Mouse (Mus musculus) midbrain, postnatal 0 days (tissue): Measurements from ENCODE around the gene Tm7sf3. TPM values are rescaled to one million over a fixed set of nuclear protein-coding genes. Genes with fewer than 3 reads are reported as not detected.

ENCODE experiments used
- ATAC-seq: fragments of 200-750 bp; cut with Nextera tagmentation; 2 replicates; pipeline ENCODE4 v1.8.0; 2017; ENCODE audit warnings: moderate number of reproducible peaks, mild to moderate bottlenecking, moderate TSS enrichment, moderate library complexity; ENCODE audit not compliant: low FRiP score
- DNase-seq: peaks from one replicate; pipeline ENCODE4 v3.0.0-alpha.2; 2015; ENCODE audit warnings: low spot score
- H3K27ac ChIP-seq: fragments of 300-500 bp; sonication (generic); 2 replicates; pipeline ENCODE4 v1.5.1; 2014; ENCODE audit warnings: low read depth, mild to moderate bottlenecking, low read length, mixed read lengths
- H3K27me3 ChIP-seq: fragments of 300-500 bp; sonication (generic); 2 replicates; pipeline ENCODE4 v1.6.1; 2014; ENCODE audit warnings: low read length, control low read depth, mixed read lengths; ENCODE audit not compliant: insufficient read depth
- H3K36me3 ChIP-seq: fragments of 300-500 bp; sonication (generic); 2 replicates; pipeline ENCODE4 v1.6.1; 2014; ENCODE audit warnings: low read length, control low read depth, mixed read lengths; ENCODE audit not compliant: insufficient read depth
- H3K4me1 ChIP-seq: fragments of 300-500 bp; sonication (generic); 2 replicates; pipeline ENCODE4 v1.6.1; 2014; ENCODE audit warnings: mild to moderate bottlenecking, control low read depth, antibody characterized with exemption, low read length, mixed read lengths; ENCODE audit not compliant: insufficient read depth
- H3K4me2 ChIP-seq: fragments of 300-500 bp; sonication (generic); 2 replicates; pipeline ENCODE4 v1.6.1; 2014; ENCODE audit warnings: low read depth, mild to moderate bottlenecking, low read length, mixed read lengths; ENCODE audit not compliant: poor library complexity, severe bottlenecking
- H3K4me3 ChIP-seq: fragments of 300-500 bp; sonication (generic); 2 replicates; pipeline ENCODE4 v1.5.1; 2014; ENCODE audit warnings: low read depth, mild to moderate bottlenecking, low read length, moderate library complexity
- H3K9ac ChIP-seq: fragments of 300-500 bp; sonication (generic); replicated peaks from 2 replicates; pipeline ENCODE4 v1.6.1; 2014; ENCODE audit warnings: mild to moderate bottlenecking, low read length, moderate library complexity, mixed read lengths; ENCODE audit not compliant: poor library complexity, severe bottlenecking
- H3K9me3 ChIP-seq: fragments of 300-500 bp; sonication (generic); 2 replicates; pipeline ENCODE4 v1.6.1; 2016; ENCODE audit warnings: low read length, control low read depth
- CTCF ChIP-seq: IDR thresholded peaks from 2 replicates; pipeline ENCODE4 v1.5.1; 2016; ENCODE audit warnings: antibody characterized with exemption, mild to moderate bottlenecking
- WGBS: fragments of 180-500 bp; shearing (Covaris S2); extraction: QIAGEN DNeasy Blood & Tissue Kit; methylation state at CpG from one replicate; pipeline ENCODE4 v1.1.7; 2014; 5-methylcytosine and 5-hydroxymethylcytosine counted together
- polyA plus RNA-seq: library from polyadenylated mRNA; unstranded; fragments of >200 nt; fragmentation: Nextera tagmentation; extraction: Ambion mirVana; gene quantifications from 2 replicates; pipeline ENCODE4 v1.2.1, GENCODE M21; 2015
- total RNA-seq: library from RNA; depleted of rRNA; stranded (reverse); fragments of >200 nt; gene quantifications from 2 replicates; pipeline ENCODE4 v1.2.3, GENCODE M21; 2014

Tm7sf3 gene
- total and polyA plus RNA-seq, 2 experiments from 2014 or later = 38.3 to 44.3 TPM

GRCm38 (mm10) chr6:146672106-146672505 is 29.5 kb upstream of the Tm7sf3 start:
- no peak for ATAC-seq

GRCm38 (mm10) chr6:146670956-146671855 is 28.6 kb upstream of the Tm7sf3 start:
- no peak overlapping the region for H3K4me2 ChIP-seq
- ATAC-seq (no peak), DNase-seq (no peak)
- H3K27me3 ChIP-seq = no peaks in the 10 kb centered on the region
- H3K27ac ChIP-seq = no peak overlapping the region
- TF ChIP-seq CTCF = no peak
- H3K9me3 ChIP-seq = no peaks in the 10 kb centered on the region
- WGBS = 89% methylated on average over 15 of the region's 15 CpGs
- no peak overlapping the region for H3K9ac ChIP-seq
- no peaks in the 10 kb centered on the region for H3K36me3 ChIP-seq
- no peaks in the 10 kb centered on the region for H3K4me1 ChIP-seq
- no peak overlapping the region for H3K4me3 ChIP-seq

More at GRCm38 (mm10) chr6:146672106-146672505, 29.5 kb upstream of the Tm7sf3 start:
- no peak for DNase-seq
- Histone ChIP-seq H3K9ac (no peak overlapping the region), H3K36me3 (no peaks in the 10 kb centered on the region), H3K27ac (no peak overlapping the region), H3K27me3 (no peaks in the 10 kb centered on the region), H3K4me3 (no peak overlapping the region), H3K4me2 (no peak overlapping the region), H3K4me1 (no peaks in the 10 kb centered on the region), H3K9me3 (no peaks in the 10 kb centered on the region)
- WGBS = 55% methylated on average over 5 of the region's 5 CpGs
- no peak for TF ChIP-seq CTCF

- no peaks in the 10 kb centered on the region for H3K9me3 ChIP-seq
- H3K4me3 ChIP-seq = no peak overlapping the region
- TF ChIP-seq CTCF = no peak
- no peaks in the 10 kb centered on the region for H3K36me3 ChIP-seq
- H3K27me3 ChIP-seq = no peaks in the 10 kb centered on the region
- H3K9ac ChIP-seq = no peak overlapping the region
- H3K4me2 ChIP-seq = no peak overlapping the region
- DNase-seq (no peak), ATAC-seq (no peak)
- no peaks in the 10 kb centered on the region for H3K4me1 ChIP-seq
- no peak overlapping the region for H3K27ac ChIP-seq
These were observed 26.0 kb upstream of the Tm7sf3 start for GRCm38 (mm10) chr6:146668606-146669005.

- Histone ChIP-seq H3K4me1 (no peaks in the 10 kb centered on the region), H3K4me3 (no peak overlapping the region), H3K9me3 (no peaks in the 10 kb centered on the region), H3K27ac (no peak overlapping the region), H3K4me2 (no peak overlapping the region), H3K27me3 (no peaks in the 10 kb centered on the region), H3K36me3 (no peaks in the 10 kb centered on the region), H3K9ac (no peak overlapping the region)
- 82% methylated on average over 6 of the region's 6 CpGs for WGBS
- no peak for ATAC-seq
- TF ChIP-seq CTCF = no peak
- DNase-seq = no peak
These were observed 24.2 kb upstream of the Tm7sf3 start for GRCm38 (mm10) chr6:146666811-146667210.

DNA sequence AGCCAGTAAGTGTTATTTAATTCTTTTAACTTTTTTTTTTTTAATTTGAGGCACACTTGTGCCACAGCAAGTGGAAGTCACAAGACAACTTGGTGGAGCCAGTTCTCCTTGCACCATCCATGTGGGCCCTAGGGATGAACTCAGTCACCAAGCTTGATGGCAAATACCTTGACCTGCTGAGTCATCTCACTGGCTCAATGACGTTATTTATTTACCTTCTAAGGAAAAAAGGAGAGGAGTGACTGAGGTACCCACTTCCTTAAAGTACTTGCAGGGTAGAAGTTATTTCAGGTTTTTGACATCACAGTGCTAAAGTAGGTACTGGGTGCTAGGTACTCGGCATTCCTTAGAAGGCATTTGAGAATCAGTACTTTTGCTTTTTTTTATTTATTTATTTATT is 22.8 kb upstream of the Tm7sf3 start:
- Histone ChIP-seq H3K9me3 (no peaks in the 10 kb centered on the region), H3K27ac (no peak overlapping the region), H3K4me2 (no peak overlapping the region), H3K4me1 (no peaks in the 10 kb centered on the region), H3K4me3 (no peak overlapping the region), H3K27me3 (no peaks in the 10 kb centered on the region), H3K9ac (no peak overlapping the region), H3K36me3 (no peaks in the 10 kb centered on the region)
- WGBS = 89% methylated on average over 2 of the region's 2 CpGs
- TF ChIP-seq CTCF = no peak
- ATAC-seq (no peak), DNase-seq (no peak)

DNA sequence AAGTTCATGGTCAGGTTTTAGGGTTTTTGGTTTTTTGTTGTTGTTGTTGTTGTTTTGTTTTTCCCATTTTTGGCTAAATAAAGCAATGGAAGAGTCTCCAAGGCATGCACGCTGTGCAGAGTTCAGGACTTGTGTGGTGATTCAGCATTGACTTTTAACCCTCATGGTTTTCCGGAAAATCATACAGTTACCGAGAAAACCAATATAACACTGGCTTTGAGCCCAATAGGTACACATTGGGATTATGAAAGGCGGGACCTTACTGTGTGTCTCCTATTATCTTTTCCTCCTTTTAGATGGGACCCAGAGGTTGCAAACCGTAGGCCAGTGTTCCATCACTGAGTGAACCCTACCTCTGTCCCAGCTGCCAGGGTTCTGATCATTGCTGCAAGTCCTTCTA is 22.3 kb upstream of the Tm7sf3 start:
- Histone ChIP-seq H3K4me1 (no peaks in the 10 kb centered on the region), H3K9ac (no peak overlapping the region), H3K4me2 (no peak overlapping the region), H3K27ac (no peak overlapping the region), H3K9me3 (no peaks in the 10 kb centered on the region), H3K36me3 (no peaks in the 10 kb centered on the region), H3K27me3 (no peaks in the 10 kb centered on the region), H3K4me3 (no peak overlapping the region)
- WGBS = 93% methylated on average over 5 of the region's 5 CpGs
- ATAC-seq (no peak), DNase-seq (no peak)
- TF ChIP-seq CTCF = no peak
